Mouse (Mus musculus) limb, embryonic 11.5 days (tissue): ENCODE data around the gene Vstm2b. TPM values are rescaled to one million over a fixed set of nuclear protein-coding genes. Genes with fewer than 3 reads are reported as not detected.

Experiments used
- ATAC-seq: fragments of 200-750 bp; cut with Nextera tagmentation; 2 replicates; pipeline ENCODE4 v1.8.0; 2017; ENCODE audit warnings: low read depth; ENCODE audit not compliant: insufficient number of reproducible peaks, low FRiP score, low TSS enrichment
- DNase-seq: peaks from one replicate; pipeline ENCODE4 v3.0.0-alpha.2; 2015; ENCODE audit warnings: low spot score
- H3K27ac ChIP-seq: fragments of 300-500 bp; sonication (generic); replicated peaks from 2 replicates; pipeline ENCODE4 v1.5.1; 2014; ENCODE audit warnings: low read depth, mild to moderate bottlenecking, low read length
- H3K27me3 ChIP-seq: fragments of 300-500 bp; sonication (generic); 2 replicates; pipeline ENCODE4 v1.6.1; 2014; ENCODE audit warnings: mild to moderate bottlenecking, low read length, mixed read lengths; ENCODE audit not compliant: control insufficient read depth, insufficient read depth
- H3K36me3 ChIP-seq: fragments of 300-500 bp; sonication (generic); 2 replicates; pipeline ENCODE4 v1.6.1; 2014; ENCODE audit warnings: mild to moderate bottlenecking, low read length, moderate library complexity, mixed read lengths; ENCODE audit not compliant: control insufficient read depth, insufficient read depth
- H3K4me1 ChIP-seq: fragments of 300-500 bp; sonication (generic); 2 replicates; pipeline ENCODE4 v1.6.1; 2014; ENCODE audit warnings: low read length, mixed read lengths; ENCODE audit not compliant: control insufficient read depth, insufficient read depth
- H3K4me2 ChIP-seq: fragments of 300-500 bp; sonication (generic); 2 replicates; pipeline ENCODE4 v1.6.1; 2014; ENCODE audit warnings: low read depth, mild to moderate bottlenecking, moderate library complexity; ENCODE audit not compliant: severe bottlenecking
- H3K4me3 ChIP-seq: fragments of 300-500 bp; sonication (generic); 2 replicates; pipeline ENCODE4 v1.5.1; 2014; ENCODE audit warnings: low read depth, low read length
- H3K9ac ChIP-seq: fragments of 300-500 bp; sonication (generic); 2 replicates; pipeline ENCODE4 v1.6.1; 2014; ENCODE audit warnings: mild to moderate bottlenecking, low read length
- H3K9me3 ChIP-seq: fragments of 300-500 bp; sonication (generic); 2 replicates; pipeline ENCODE4 v1.6.1; 2016; ENCODE audit warnings: low read length; ENCODE audit not compliant: control insufficient read depth
- WGBS: fragments of 180-500 bp; shearing (Covaris S2); extraction: QIAGEN DNeasy Blood & Tissue Kit; methylation state at CpG from one replicate; pipeline ENCODE4 v1.1.7; 2014; 5-methylcytosine and 5-hydroxymethylcytosine counted together
- polyA plus RNA-seq: library from polyadenylated mRNA; unstranded; fragments of >200 nt; fragmentation: Nextera tagmentation; extraction: Ambion mirVana; gene quantifications from 2 replicates; pipeline ENCODE4 v1.2.1, GENCODE M21; 2014

Vstm2b gene
- polyA plus RNA-seq, 1 experiment from 2014 or later: 2.2 TPM

DNA sequence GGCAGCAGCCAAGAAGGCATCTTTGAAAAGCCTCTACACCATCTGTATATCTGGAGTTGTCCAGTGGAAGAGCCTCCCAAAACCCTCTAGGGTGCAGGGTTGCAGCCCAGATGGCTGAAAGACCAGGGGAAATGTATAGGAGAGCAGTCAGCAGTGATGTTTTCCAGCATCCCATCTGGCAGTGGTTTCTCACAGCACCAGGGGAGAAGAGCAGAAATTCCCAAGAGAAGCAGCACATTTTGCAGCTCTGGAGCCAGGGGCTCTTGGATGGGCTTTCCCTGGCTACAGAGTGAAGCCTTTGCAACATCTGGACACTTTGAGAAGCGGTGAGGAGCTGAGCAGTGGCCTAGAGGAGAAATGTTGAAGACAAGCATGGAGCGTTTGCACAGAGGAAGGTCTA, 30.3 kb downstream of the Vstm2b start:
- WGBS: 93% methylated on average over 2 of the region's 2 CpGs
- H3K9me3 ChIP-seq: no peaks in the 10 kb centered on the region
- no peaks in the 10 kb centered on the region for H3K27me3 ChIP-seq
- H3K4me2 ChIP-seq: no peak overlapping the region
- no peak for DNase-seq
- H3K9ac ChIP-seq: no peak overlapping the region
- no peaks in the 10 kb centered on the region for H3K36me3 ChIP-seq
- no peaks in the 10 kb centered on the region for H3K4me1 ChIP-seq
- H3K27ac ChIP-seq: no peak overlapping the region
- no peak overlapping the region for H3K4me3 ChIP-seq
- ATAC-seq: no peak

DNA sequence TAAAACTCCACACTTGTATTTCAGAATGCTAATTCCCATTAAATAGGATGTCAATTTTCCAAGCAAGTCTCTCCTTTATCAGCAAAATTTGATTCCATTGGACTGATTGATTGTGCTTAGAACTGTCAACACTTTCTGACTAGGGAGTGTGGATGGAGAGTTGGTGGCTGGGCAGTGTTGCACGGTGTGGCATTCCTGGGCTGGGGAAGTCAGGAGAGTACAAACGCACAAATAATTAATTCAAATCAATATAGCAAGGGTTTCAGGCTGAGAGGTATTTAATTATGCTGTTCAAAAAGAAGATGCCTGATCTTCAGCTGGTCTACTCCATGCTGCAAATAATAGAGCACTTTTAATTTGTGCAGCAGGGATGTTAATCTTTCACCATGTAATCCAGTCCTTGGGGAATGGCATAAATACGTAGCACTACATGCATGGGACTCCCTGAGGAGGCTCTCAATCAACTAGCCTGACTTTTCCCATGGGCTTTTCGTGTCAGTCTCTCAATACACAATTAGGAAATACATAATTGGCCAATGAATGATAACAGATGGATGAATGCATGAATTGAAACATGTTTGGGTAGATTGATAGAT, 38.6 kb downstream of the Vstm2b start:
- no peak overlapping the region for H3K4me3 ChIP-seq
- WGBS: 74% methylated on average over 4 of the region's 4 CpGs
- no peaks in the 10 kb centered on the region for H3K4me1 ChIP-seq
- H3K27me3 ChIP-seq: no peaks in the 10 kb centered on the region
- ATAC-seq (no peak), DNase-seq (no peak)
- H3K9me3 ChIP-seq: no peaks in the 10 kb centered on the region
- no peak overlapping the region for H3K27ac ChIP-seq
- H3K4me2 ChIP-seq: no peak overlapping the region
- no peaks in the 10 kb centered on the region for H3K36me3 ChIP-seq
- H3K9ac ChIP-seq: no peak overlapping the region

DNA sequence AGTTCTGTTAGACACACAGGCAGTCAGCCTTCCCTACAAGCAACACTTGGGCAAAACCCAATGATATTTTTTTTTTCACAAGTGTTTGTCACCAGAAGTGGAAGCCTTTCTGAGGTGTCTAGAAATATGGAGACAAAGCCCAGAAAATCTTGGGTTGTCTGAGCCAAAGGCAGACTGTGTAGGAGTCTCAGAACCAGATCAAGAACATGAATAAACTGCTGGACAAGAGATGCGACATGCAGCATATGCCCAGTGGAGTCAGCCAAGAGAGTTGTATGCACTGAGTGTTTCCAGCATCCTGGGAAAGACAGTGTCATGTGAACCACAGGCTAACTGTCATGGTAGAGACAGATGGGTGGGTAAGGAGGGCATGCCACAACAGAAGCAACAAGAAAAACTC, 41.2 kb downstream of the Vstm2b start:
- Histone ChIP-seq H3K27me3 (no peaks in the 10 kb centered on the region), H3K4me2 (no peak overlapping the region), H3K36me3 (no peaks in the 10 kb centered on the region), H3K27ac (no peak overlapping the region), H3K4me3 (no peak overlapping the region), H3K9ac (no peak overlapping the region), H3K9me3 (no peaks in the 10 kb centered on the region), H3K4me1 (no peaks in the 10 kb centered on the region)
- 84% methylated on average over 1 of the region's 1 CpGs for WGBS
- DNase-seq (no peak), ATAC-seq (no peak)

DNA sequence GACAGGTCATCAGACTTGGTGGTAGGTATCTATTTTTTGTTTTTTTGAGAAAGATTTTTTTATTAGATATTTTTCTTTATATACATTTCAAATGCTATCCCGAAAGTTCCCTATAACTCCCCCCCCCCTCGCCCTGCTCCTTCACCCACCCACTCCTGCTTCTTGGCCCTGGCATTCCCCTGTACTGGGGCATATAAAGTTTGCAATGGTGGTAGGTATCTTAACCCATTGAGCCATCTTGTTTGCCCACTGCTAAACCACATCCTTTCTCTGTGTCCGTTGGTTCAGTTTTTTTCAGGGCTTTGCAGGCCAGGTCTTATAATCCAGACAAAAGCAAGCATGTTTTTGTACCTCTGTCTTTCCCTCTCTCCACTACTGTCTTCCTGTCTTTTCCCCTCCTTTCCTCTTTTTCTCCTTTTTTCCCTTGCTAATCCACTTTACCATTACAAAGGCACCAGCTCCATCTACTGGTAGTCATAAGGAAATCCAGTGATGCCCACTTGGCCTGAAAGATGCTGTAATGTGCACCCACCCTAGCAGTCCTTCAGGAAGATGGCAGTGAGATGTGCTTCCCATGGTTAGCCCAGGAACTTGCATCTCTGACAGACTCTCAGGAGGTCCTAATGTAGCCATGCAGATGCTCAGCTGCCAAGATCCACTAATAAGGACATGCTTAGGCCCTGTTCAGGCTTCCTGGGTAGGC, 44.3 kb downstream of the Vstm2b start:
- ATAC-seq (no peak), DNase-seq (peak; percentile 21)
- Histone ChIP-seq H3K27ac (no peak overlapping the region), H3K36me3 (no peaks in the 10 kb centered on the region), H3K4me1 (no peaks in the 10 kb centered on the region), H3K9ac (no peak overlapping the region), H3K27me3 (no peaks in the 10 kb centered on the region), H3K4me2 (no peak overlapping the region), H3K9me3 (no peaks in the 10 kb centered on the region), H3K4me3 (no peak overlapping the region)
- WGBS: 65% methylated on average over 3 of the region's 3 CpGs

Other genes with a start within 250 kb of the Vstm2b start
- not detected in 2 replicates for gene 4930433I11Rik, start 89.2 kb downstream of the Vstm2b start, polyA plus RNA-seq
- not detected in 2 replicates for gene Gm4884, start 134.4 kb downstream of the Vstm2b start, polyA plus RNA-seq